Mouse (Mus musculus): ENCODE measurements around the gene Rgs16.
"Not testable (repeated sequence)": the region's sequence is repeated elsewhere in the genome, so short reads cannot be mapped to it uniquely, and the experiment has no call there.

The Rgs16 gene

GRCm38 (mm10) chr1:153752521-153752920 lies 12.4 kb downstream of the Rgs16 start:
- no peak for DNase-seq

- DNase-seq = peak; percentile 55
Measured at GRCm38 (mm10) chr1:153753725-153754464, 13.7 kb downstream of the Rgs16 start.

GRCm38 (mm10) chr1:153764136-153764535 lies 24.0 kb downstream of the Rgs16 start:
- no peak for DNase-seq

DNA sequence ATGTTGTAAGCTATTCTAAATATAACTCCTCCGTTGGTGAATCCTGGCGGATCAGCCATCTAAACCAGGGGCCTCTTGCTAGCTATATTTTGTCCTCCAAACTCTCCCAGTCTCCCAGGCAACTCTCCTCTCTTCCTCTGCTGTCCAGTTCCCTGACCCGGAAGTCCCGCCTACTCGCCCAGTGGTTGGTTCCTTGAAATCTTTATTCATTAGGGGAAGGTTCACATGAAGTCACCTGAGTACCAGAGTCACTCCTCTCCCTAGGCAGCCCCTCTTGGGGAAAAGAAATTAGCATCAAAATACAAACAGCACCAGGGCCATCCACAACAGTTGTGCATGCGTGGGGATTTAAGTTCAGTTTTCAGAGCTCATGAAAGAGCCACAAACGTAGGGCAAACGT lies 26.1 kb downstream of the Rgs16 start:
- peak; percentile 16 for DNase-seq

GRCm38 (mm10) chr1:153767281-153767680 lies 27.1 kb downstream of the Rgs16 start:
- DNase-seq = no peak

DNA sequence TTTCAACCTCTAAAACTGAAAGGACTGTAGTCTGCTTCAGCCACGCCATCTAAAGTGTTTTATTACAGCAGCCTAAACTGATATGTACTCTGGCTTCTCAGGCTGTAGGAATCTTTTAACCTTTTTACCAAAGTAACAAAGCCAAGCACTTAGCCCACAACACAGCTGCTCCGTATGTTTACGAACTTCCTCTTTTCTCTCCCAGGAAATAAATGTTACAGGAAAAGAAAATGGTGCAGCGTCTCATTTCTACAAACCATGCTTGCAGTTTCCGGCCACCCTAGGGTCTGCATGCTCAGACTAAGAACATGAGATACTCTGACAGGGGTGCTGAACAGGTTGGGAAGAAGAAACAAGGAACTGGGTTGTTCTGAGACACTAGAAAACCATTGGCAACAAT lies 28.3 kb downstream of the Rgs16 start:
- no peak for DNase-seq

DNA sequence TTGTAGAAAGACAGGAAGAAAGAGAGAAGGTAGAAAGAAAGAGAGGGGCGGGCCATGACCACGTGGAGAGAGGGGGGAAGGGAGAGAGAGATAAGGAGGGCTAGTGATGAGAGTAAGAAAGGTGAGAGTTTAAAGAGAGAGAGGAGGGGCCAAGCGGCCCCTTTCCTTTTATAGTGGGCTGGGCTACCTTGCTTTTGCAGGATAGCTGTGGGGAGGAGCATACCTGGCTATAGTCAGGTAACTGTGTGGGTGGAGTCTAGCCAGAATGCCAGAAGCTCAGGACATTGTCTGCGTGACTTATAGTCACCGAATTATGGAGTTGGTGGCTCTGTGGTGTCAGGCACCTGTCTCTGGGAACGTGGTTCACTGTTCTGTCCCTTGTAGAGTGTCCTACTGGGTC lies 29.4 kb downstream of the Rgs16 start:
- DNase-seq = not testable (repeated sequence)

GRCm38 (mm10) chr1:153769998-153770775 lies 30.0 kb downstream of the Rgs16 start:
- no peak for DNase-seq

- no peak for DNase-seq
Measured at GRCm38 (mm10) chr1:153770776-153771167, 30.6 kb downstream of the Rgs16 start.

DNA sequence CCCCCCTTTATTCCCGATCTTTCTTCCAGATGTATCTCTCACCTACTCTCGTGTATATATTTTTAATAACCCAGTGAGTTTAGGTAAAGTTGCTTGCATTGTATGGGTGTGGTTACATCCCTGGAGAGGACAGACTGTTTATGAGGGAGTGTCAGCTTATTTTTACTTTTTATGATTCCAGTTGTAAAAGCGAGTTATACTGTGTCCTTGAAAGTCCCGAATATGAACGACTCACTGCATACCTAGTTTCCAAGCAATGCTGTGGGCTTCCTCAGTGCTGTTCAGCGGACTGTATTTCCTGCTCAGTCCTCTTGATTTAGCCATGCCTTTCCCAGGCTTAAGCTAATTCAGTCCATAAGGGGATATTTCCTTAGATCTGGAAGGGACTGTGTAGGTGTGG lies 35.0 kb downstream of the Rgs16 start:
- no peak for DNase-seq

DNA sequence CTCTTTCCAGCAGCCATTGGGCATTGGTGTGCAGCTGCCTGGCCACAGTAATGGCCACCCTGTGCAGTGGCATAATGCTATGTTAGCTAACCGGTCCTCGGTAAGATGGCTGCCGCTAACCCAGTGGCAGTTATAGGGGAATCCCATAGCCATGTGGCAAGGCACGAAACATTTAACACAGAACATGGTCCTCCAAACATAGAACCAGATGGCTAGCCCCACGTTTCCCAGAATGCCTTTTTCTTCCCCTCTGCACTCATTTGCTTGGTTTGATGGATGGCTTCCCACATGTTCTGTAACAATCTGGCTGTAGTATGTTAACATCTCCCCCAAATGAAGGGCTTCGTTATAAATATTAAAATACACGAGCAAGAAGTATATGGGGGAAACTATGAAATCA lies 36.1 kb downstream of the Rgs16 start:
- DNase-seq = no peak

DNA sequence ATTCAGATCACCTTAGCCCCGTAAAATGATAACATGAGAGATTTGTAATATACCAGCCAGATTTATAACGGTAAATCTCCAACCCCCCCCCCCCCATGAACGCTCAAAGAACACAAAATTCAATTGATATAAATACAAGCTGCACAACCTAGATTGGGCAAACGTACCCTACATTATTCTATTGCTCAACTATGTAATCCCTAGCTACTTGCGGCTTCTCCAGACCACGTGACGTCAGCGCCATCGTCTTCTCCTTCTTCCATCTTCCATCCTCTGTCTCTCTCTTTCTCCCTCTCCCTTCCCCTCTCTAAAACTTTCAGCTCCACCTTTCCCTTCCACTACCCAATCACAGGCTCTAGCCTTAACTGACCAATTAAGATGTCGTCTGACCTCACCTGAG lies 38.1 kb downstream of the Rgs16 start:
- no peak for DNase-seq

DNA sequence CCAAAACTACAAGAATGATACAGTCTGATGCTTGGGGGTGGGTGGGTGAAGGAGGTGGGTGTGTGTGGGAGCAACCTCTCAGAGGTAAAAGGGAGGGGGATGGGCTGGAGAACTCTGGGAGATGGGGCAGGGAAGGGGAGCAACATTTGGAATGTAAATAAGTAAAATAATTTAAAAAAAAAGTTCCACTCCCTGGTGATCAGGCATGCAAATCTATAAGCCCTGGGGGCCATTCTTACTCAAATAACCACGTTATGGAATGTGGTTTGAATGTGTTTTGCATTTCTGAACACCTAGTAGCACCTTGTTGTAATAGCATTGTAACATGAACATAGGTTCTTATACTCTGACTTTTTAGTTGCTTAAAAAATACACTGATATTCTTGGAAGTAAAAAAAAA lies 43.2 kb downstream of the Rgs16 start:
- no peak for DNase-seq

DNA sequence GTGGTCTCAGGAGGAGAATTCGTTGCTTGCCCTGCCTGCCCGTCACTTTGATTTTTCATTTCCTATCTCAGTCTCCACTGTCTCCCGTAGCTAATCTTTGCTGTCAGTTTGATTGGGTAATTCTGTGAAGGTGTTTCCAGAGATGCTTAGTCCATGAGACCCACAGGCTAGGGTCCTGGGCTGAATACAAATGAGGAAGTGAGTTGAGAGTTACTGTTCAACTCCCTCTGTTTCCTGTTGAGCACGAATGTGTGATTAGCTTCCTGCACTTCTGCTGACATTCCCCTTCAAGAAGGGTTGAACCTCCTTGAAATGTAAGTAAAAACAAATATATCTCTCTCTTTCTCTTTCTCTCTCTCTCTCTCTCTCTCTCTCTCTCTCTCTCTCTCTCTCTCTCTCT lies 45.5 kb downstream of the Rgs16 start:
- DNase-seq = no peak

DNA sequence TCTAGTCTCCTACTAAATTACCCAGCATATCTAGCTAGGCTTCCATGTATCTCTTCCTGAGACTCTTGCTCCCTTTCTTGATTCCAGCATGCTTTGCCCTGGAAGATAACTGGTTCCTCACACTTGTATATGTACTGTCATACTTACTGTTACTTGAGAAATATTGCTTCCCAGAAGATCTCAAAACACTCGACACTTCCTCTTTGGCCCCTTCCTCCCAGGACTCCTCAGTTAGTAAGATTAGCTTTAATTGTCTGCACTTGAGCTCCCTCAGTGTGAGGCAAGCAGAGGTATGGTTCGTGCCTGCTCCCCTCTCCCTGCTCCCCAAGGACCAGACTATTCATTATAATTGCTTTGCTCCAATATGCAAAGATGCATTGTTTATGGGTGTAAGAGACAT lies 50.6 kb downstream of the Rgs16 start:
- no peak for DNase-seq

GRCm38 (mm10) chr1:153794241-153794640 lies 54.1 kb downstream of the Rgs16 start:
- no peak for DNase-seq

Measured in lung, postnatal 10 days (tissue).